Mouse (Mus musculus): ENCODE results near the gene Trim65.
"Not testable (repeated sequence)": the region's sequence is repeated elsewhere in the genome, so short reads cannot be mapped to it uniquely, and the experiment has no call there.

Gene Trim65

DNA sequence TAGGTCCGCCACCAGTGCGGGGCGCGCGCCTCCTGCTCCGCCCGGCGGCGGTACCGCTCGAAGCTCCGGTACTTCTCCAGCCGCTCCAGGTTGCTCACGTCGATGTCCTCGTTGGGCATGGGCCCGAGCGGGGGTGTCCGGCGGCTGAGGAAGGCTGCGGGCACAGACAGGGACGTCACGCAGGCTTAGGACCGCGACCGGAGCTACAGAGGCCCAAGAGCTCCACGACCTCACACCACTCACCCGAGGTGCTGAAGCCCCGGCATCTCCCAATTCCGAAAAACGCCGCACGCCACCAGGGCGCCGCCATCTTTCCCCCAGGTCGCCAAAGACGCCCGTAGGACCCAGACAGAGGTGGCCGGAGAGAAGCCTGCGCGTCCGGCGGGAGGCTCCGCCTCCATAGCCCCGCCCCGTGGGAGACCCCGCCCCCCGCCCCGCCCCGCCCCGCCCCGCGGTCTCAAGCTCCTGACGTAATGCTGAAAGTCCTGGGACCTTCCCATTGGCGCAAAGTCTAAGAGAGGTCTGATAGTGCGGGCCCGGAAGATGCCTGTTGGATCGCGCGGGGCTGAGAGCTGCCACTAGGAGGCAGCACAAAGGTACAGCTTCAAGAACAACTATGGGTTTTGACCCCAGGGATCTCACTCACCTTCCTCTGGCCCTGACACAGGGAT is 7.7 kb upstream of the Trim65 start, which contains the start of gene Mrpl38:
TSS of gene Mrpl38 (minus strand) at position 401 of the 671 bp plus-strand sequence.
- peak; percentile 74 to 79 for DNase-seq (ENCODE audit: low spot score in 2 of 2)

DNA sequence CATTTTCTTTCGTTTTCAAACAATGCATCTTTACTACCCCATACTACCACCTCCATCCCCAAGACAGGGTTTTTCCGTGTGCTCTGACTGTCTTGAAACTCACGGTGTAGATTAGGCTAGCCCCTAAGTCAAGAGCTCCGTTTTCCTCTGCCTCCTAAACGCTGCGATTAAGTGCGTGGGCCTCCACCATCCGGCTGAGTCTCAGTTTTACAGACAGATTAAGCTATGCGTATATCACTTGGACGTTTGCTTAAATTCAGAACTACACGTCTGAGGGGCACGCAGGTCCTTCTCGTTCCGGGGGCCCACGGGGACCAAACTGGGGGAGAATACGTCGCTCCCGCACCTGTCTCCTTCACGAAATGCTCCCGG is 7.2 kb upstream of the Trim65 start:
- DNase-seq (ENCODE audit: low spot score in 2 of 2): no peak

DNA sequence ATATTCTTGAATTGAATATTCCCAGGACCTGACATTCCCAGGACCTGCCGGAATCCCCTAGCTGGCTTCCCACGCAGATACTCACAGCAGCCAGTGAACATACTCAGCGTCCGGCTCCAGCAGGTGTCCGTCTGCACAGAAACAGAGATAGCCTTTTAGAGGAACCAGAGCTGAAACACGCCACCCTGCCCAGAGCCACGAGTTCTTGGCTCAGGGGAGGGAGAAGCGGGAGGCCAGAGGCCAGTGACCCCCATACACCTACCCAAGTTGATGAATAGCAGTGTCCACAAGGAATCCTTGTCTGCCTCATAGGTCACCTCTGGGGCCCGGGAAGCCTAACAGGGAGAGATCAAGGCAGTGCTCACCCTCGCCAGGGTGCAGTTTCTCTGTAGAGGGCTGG is 3.2 kb upstream of the Trim65 start:
- no peak for DNase-seq (ENCODE audit: low spot score in 2 of 2)

DNA sequence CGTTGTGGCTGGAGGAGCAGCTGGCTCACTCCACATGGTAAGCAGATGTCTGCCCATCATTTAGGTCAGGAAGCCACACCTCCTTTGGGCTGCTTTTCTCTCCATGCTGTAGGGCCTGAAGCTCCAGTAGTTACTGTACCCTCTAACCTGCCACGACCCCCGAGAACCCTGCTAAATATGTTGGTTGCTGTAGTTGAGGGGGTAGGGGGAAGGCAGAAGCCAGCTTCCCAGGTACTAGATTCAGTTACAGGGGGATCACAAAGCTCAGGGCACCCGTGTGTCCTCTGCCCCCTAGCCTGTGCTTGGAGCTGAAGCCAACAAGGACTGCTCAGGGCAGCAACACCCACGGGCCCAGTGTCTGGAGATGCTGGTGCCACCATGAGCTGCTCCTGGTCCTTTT is 2.6 kb upstream of the Trim65 start:
- no peak for DNase-seq (ENCODE audit: low spot score in 2 of 2)

DNA sequence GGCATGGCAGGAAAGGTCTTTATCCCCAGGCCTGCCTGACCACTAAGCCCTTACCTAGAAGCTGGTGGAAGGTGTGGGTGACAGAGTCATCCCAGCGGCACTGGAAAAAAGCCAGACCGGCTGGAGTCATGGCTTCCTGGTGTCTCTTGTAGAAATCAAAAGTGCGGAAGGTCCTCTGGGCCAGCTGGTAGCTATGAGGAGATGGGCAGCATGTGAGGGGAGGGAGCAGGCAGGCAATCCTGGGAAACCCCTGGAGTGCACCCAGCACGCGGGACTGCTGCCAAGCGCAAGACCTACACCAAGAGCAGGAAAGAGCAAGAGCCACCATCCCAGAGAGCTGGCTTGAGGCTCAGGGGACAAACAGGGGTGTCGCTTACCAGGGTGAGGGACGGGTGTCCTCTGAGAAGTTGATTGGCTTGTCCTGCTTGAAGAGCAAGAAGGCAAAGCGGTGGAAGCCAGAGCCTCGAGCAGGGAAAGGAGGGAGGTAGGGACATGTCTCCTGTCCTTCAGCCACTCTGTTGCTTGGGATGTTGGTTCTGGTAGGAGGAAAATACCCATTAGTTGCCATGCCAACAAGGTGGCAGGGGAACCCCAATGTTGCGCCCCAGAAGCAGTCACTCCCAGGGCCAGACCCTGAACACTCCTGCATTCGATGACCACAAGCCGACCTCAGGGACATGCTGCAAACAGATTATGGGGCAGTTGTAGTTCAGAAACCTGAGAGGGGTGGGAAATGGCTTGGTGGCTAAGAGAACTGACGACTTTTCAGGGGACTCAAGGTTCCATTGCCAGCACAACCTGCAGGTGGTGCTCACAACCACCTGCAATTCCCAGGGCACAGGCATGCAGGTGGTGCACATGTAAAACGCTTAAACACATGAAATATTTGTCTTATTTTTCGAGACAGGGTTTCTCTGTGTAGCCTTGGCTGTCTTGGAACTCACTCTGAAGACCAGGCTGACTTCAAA is 1.7 kb upstream of the Trim65 start:
- no peak for DNase-seq (ENCODE audit: low spot score in 2 of 2)

DNA sequence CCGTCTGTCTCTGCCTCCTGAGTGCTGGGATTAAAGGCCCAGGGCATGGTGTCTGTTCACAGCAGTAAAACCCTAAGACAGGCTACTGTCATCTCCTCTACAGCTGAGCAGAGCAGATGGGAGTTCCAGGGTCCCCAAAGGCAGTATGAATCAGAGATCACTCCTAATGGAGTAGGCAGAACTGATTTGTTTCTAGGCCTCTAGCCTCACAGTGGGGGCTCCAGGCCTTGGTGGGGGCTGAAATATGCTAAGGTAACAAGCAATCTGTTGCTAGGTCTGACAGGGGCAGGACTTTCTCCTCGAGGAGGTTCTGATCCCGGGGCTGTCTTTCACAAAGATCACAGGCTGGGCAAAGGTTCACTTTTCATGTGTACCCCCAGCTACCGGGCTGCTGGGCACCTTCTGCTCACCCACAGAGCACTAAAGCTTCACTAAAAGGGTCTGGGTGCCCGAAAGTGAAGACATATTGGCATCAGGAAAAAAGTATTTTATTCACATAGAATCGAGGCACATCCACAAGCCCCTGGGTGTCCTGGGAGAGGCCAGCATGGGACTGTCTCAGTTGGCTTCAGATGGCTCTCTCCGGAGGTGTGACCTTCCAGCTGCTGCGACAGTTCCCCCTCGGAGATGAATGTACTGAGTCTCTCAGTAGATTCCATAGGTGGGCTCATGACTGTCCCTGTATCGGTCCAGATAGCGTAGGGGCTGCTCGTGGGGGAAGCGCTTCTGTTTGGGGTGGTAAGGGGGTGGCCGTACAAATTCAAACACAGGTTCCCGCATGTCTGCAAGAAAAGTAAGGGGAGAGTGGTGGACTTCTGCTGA is 632 bp upstream of the Trim65 start:
- DNase-seq (ENCODE audit: low spot score in 2 of 2): no peak

DNA sequence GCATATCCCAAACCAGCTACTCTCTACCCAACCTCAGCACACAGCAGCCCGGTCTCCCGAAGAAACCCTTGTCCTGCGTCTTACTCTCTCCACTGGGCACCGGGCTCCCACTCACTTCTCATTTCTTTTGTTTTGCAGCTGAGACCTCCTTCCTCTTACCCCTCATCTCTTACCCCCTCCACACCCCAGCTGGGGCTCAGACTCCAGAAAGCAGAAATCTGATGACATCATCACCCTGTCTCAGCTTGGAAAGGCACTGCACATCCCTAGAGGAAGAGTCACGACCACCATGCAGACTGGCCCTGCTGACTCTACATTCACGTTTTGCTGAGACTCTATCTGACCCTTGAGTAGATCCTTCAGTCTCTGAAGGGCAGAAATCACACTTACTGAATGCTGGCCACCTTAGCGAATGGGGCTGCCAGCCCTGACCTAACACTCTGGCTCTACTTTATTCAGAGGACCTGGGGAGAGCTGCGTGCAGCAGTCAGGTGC is 888 bp downstream of the Trim65 start:
- DNase-seq (ENCODE audit: low spot score in 2 of 2): no peak

DNA sequence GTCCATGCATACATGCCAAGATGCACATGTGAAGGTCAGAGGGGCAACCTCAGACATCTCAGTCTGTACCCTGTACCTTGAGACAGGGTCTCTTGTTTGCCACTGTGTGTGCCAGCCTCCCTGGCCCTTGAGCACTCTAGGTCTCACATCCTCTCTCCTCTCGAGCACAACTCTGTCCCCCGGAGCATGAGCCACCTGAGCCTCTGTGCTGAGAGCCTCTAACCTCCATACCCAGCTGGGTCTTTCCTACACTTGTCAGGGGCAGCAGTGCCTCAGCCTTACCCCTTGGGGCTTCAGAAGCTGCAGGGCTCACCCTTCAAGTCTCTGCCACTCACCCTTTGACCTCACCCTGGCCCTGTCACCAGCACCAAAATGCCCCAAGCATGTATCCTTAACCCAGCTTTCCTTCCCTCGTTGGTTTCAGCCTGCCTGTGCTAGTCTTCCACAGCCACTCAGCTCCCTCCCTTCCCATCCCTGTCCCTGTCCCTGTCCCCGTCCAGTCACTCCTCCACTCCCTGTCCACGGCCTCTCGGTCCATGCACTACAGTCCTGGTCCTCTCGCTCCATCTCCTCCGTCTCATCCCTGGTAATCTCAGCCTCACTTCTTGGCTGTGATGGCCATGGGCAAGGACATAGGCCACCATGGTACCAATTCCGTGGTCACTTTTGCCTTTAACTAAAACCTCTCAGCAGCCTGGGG is 1.7 kb downstream of the Trim65 start:
- DNase-seq (ENCODE audit: low spot score in 2 of 2): no peak

DNA sequence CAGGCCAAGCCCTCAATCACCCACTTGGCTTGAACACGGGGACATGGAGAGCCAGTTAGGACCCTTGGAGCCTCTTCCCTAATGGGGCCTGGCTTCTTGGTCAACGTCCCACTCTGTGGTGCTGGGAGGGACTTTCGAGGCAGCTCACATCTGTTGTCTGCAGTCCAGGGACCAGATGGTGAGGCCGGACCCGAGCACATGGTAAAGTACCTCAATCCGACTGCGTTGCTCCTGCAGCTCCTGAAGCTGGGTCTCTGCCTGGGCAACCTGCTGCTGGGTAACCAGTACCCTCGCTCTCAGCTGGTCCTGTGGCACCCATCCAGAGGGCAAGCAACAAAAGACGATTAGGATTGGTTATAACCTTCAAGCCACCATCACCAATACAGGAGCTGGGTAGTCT is 2.9 kb downstream of the Trim65 start:
- DNase-seq (ENCODE audit: low spot score in 2 of 2): no peak

DNA sequence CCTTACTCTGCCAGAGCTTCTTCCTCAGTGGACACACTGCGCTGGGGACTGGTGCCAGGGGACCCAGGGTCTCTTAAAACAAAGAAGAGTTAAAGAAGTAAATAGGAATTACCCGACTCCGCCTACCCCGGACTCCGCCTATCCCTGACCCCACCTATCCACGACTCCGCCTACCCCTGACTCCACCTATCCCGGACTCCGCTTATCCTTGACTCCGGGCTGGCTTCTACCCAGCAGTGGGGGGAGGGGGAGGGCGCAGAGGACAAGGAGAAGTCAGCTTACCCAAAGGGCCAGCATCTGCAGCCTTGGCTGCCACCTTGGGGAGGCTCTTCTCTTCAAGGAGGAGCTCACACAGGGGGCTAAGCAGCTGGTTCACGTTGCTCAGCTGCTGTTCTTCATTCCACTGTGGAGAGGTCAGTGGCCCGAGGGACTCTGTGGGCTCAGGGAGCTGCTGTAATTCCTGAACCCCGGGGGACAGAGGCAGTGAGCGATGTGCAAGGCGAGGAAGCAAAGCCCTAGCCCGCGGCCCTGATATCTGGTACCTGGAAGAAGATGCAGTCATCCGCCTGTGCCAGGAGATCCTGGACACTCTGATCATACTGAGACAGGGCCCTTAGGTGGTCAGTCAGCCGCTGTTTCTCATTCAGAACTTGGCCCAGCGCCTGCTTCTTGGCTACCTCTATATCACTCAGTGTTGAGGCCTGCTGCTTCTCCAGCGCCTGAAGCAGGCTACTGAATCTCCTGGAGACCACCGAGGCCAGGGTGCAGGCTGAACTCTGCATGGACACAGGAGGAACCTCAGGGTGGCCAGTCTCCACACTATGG is 3.6 kb downstream of the Trim65 start, which contains the start of gene Trim47:
TSS of gene Trim47 (minus strand) at position 55 of the 825 bp plus-strand sequence.
- DNase-seq (ENCODE audit: low spot score in 2 of 2): no peak

DNA sequence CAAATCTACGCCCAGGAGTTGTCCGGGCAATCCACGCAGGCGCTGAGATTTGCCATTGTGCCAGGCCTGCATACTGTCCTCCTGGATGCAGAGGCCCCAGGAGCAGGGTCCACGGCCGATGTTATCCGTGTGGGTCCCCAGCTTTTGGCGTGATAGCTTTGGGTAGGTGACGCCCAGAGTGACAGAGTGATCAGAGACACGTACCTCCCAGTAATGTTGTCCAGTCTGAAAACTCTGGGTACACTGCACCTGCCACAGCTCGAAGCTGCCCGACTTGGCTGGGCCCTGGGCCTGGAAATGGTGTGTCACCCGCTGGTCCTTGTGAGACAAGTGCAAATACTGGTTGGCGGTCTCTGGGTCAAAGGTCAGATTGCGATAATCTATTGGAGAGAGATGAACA is 4.7 kb downstream of the Trim65 start:
- no peak for DNase-seq (ENCODE audit: low spot score in 2 of 2)

DNA sequence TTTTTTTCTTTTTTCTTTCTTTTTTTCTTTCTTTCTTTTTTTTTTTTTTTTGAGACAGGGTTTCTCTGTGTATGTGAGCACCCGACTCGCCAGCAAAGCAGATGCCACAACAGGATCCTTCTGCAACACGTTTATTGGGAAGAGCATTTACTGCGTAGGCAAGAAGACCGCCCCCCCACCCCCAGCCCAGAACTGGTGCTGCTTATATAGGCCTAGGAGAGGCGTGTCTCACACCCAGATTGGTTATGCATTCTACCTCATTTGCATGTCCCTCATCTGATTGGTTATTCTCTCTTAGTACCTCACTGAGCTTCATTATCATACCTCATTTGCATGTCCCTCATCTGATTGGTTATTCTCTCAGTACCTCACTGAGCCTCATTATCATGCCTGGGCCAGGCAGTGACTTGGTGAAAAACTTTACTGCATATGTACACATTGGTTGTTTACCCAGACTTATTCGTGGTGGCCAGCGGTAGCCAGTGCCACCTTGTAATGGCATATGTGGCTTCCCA is 9.1 kb downstream of the Trim65 start:
- DNase-seq (ENCODE audit: low spot score in 2 of 2): not testable (repeated sequence)

DNA sequence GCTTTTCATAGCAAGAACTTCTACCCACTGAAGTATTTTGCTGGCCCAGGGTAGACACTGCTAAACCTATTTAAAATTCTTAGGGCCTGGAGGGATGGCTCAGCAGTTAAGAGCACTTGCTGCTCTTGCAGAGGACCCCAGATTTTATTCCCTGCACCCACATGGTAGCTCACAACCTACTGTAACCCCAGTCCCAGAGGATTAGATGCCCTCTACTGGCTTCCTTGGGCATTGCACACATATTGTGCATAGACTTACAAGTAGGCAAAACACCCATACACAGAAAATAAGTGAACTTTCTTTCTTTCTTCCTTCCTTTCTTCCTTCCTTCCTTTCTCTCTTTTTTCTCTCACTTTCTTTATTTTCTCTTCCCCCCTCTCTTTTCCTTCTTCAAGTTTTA is 13.1 kb downstream of the Trim65 start:
- no peak for DNase-seq (ENCODE audit: low spot score in 2 of 2)

DNA sequence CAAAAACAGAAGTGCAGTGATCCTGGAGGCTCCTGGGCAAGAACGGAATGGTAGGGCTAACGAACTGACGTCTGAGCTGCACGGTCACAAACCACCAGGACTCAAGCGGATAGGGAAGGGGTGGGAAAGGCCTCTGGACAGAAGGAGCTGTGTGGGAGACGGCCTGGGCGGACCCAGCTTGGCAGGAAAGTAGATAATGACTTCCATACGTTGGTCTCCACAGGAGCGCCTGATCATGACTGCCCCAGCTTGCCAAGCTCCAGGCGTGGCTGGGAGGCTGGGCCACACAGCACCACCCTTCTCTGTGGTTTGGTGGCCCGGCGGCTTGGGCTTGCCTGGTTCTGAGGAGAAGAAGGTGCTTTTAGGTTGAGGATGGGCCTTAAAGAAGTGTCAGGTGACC is 13.7 kb downstream of the Trim65 start:
- DNase-seq (ENCODE audit: low spot score in 2 of 2): no peak

DNA sequence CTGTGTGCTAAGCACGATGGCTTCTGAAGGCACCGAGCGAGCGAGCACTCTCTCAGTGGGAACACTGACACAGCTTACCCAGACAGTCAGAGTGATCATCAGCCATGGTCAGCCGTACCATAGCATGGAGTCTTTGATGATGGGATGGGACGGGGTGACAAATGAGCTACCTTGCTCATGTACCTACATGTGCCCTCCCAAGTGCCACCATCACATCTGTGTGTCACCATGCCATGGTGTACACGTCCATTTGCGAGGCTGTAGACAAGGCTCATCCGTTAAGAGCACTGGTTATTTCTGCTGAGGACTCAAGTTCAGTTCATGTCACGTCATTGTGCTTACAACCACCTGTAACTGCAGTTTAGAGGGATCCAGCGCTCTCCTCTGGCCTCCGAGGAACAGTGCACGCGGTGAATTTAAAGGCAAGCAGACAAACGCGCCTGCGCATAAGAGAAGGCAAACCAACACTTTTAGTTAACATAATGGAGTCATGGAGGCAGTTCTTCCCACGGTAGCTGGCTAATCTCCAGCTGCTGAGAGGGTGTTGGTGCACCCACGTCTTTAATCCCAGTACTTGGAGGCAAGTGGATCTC is 19.2 kb downstream of the Trim65 start:
- DNase-seq (ENCODE audit: low spot score in 2 of 2): no peak

DNA sequence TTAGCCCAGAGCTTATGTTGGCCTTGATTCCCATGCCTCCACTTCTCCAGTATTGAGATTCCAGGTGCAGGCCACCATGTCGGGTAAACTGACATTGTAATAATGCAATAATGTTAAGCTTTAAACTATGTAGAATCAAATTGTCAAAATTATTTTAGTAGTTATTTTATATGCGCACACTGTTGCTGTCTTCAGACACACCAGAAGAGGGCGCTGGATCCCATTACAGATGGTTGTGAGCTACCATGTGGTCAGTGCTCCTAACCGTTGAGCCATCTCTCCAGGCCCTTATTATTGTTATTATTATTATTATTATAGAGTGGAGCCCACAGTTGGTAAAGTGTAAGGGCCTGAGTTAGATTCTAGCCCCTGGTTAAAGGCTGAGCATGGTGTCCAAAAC is 19.9 kb downstream of the Trim65 start:
- no peak for DNase-seq (ENCODE audit: low spot score in 2 of 2)

DNA sequence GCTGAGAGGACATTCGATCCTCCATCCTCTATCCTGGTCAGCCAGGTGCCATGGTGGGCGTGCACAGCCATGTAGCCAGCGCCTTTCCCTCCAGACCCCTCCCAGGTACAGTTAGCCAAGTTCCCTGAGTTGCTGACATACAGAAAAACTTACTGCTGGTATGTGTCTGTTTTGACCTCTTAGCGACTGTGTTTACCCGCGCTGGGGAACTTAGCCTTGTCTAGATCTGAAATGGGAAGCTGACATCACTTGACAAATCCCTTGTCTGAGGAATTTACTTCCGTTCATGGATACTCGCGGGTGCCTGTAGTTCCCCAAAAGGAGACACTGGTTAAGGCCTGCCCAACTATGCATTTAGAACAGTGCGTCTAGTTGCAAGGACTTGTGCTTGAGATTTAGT is 20.4 kb downstream of the Trim65 start:
- DNase-seq (ENCODE audit: low spot score in 2 of 2): no peak

DNA sequence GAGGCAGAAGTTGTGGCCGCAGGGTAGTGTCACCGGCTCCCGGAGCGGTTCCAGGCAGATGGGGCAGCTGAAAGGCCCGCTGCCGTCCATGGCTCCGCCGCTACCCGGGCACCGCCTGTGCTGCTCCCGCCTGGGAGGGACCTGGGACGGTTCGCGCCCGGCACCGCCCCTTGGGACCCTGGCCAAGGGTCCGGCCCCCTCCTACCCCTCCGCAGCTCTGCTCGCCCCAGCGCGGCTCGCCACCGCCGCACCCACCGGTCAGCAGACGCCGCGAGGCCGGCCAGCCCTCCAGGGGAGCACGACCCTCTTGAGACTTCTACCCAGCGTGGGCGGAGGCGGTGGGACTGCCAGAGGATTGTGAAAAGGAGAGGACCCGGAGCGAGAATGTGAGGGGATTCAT is 20.8 kb downstream of the Trim65 start:
- no peak for DNase-seq (ENCODE audit: low spot score in 2 of 2)

DNA sequence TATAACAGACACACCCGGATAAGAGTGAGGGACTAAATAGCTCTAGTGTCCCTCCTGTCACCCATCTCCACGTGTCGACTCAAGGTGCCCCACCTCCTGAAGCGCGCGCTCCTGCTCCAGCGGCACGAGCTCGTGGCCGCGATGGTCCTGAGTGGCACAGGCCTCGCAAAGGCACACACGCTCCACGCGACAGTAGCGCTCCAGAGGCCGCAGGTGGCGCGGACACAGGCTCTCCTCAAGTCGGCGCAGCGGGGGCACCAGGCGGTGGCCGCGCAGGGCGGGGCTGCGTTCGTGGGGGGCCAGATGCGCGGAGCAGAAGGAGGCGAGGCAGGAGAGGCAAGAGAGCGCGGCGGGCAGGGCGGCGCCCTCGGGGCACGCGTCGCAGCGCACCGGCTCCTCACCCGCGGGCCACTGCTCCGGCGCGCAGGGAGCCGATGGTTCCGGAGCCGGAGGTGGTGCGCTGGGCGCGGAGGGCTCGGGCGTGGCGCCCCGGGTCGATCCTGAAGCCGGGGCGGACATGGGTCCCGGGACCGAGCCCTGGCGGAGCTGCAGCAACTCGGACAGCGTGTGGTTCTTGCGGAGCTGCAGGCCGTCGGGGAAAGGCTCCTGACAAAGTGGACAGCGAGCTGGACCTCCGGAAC is 21.4 kb downstream of the Trim65 start:
- DNase-seq (ENCODE audit: low spot score in 2 of 2): no peak
